Mouse (Mus musculus) bone marrow, adult 2 months (tissue): Measurements from ENCODE around the gene Itpripl2.

ENCODE experiments used
- CTCF ChIP-seq: fragments of 200-500 bp; IDR thresholded peaks from 2 replicates; pipeline ENCODE4 v1.5.1; 2011; ENCODE audit warnings: low read length, control low read depth; ENCODE audit not compliant: control insufficient read depth, insufficient read depth
- POLR2A ChIP-seq: fragments of 200-500 bp; IDR thresholded peaks from 2 replicates; pipeline ENCODE4 v1.6.1; 2011; ENCODE audit warnings: low read depth, mild to moderate bottlenecking, control low read depth, low read length, borderline replicate concordance; ENCODE audit not compliant: control insufficient read depth

GRCm38 (mm10) chr7:118448134-118448967, 43.4 kb downstream of the Itpripl2 start, which contains the start of gene Syt17:
- no peak for TF ChIP-seq POLR2A
- TF ChIP-seq CTCF = peak; percentile 48
